Mouse (Mus musculus): ENCODE results near the gene Olfr787. TPM values are rescaled to one million over a fixed set of nuclear protein-coding genes. Genes with fewer than 3 reads are reported as not detected.

Gene Olfr787
- polyA plus RNA-seq, 1 experiment, result not detected

GRCm38 (mm10) chr10:129498192-129498591, 36.5 kb downstream of the Olfr787 start, which contains the start of gene Olfr790:
Gene Olfr790, plus strand, starts transcription at chr10:129498492.
- DNase-seq (ENCODE audit: low read depth in 1 of 2, low spot score in 2 of 2), result no peak
- H3K4me1 ChIP-seq (ENCODE audit: control insufficient read depth, insufficient read depth, insufficient read length), result no peaks in the 10 kb centered on the region
- TF ChIP-seq POLR2A (IDR thresholded peaks at IDR 0.05; ENCODE audit: low read depth, low read length), result no peak
- TF ChIP-seq CTCF (IDR thresholded peaks at IDR 0.05; ENCODE audit: extremely low read depth, insufficient read depth, insufficient read length, insufficient replicate concordance), result no peak
- no peaks in the 10 kb centered on the region for H3K27me3 ChIP-seq (ENCODE audit: control insufficient read depth, insufficient read depth, low read length)
- H3K4me3 ChIP-seq (ENCODE audit: extremely low read depth, insufficient read depth, insufficient read length), result no peak within 1 kb of the TSS
- no peak within 1 kb of the TSS for H3K27ac ChIP-seq (ENCODE audit: insufficient read depth, low read length)
- no peaks in the 10 kb centered on the region for H3K36me3 ChIP-seq (ENCODE audit: control insufficient read depth, insufficient read depth, low read length)

Other genes starting within 250 kb of the Olfr787 start
- not detected in 2 replicates for gene Olfr774, start 225.7 kb upstream of the Olfr787 start, polyA plus RNA-seq (2012; rRNA removed)
- gene Olfr775, start 213.4 kb upstream of the Olfr787 start, polyA plus RNA-seq (2012; rRNA removed), result not detected in 2 replicates
- not detected in 2 replicates for gene Olfr776, start 202.7 kb upstream of the Olfr787 start, polyA plus RNA-seq (2012; rRNA removed)
- gene Olfr777, start 190.4 kb upstream of the Olfr787 start, polyA plus RNA-seq (2012; rRNA removed), result not detected in 2 replicates
- gene Olfr780, start 143.7 kb upstream of the Olfr787 start, polyA plus RNA-seq (2012; rRNA removed), result not detected in 2 replicates
- gene Olfr781, start 133.0 kb upstream of the Olfr787 start, polyA plus RNA-seq (2012; rRNA removed), result not detected in 2 replicates
- gene Olfr782, start 113.0 kb upstream of the Olfr787 start, polyA plus RNA-seq (2012; rRNA removed), result not detected in 2 replicates
- gene Olfr784, start 77.8 kb upstream of the Olfr787 start, polyA plus RNA-seq (2012; rRNA removed), result not detected in 2 replicates
- gene Olfr785, start 56.4 kb upstream of the Olfr787 start, polyA plus RNA-seq (2012; rRNA removed), result not detected in 2 replicates
- not detected in 2 replicates for gene Olfr786, start 34.6 kb upstream of the Olfr787 start, polyA plus RNA-seq (2012; rRNA removed)
- gene Olfr788, start 9.1 kb downstream of the Olfr787 start, polyA plus RNA-seq (2012; rRNA removed), result not detected in 2 replicates
- not detected in 2 replicates for gene Olfr789, start 22.9 kb downstream of the Olfr787 start, polyA plus RNA-seq (2012; rRNA removed)
- gene Olfr790, start 36.6 kb downstream of the Olfr787 start, polyA plus RNA-seq (2012; rRNA removed), result not detected in 2 replicates
- not detected in 2 replicates for gene Olfr791, start 59.9 kb downstream of the Olfr787 start, polyA plus RNA-seq (2012; rRNA removed)
- gene Olfr792, start 77.3 kb downstream of the Olfr787 start, polyA plus RNA-seq (2012; rRNA removed), result not detected in 2 replicates
- not detected in 2 replicates for gene Olfr794, start 105.8 kb downstream of the Olfr787 start, polyA plus RNA-seq (2012; rRNA removed)
- not detected in 2 replicates for gene Olfr796, start 150.7 kb downstream of the Olfr787 start, polyA plus RNA-seq (2012; rRNA removed)
- not detected in 2 replicates for gene Olfr798, start 166.1 kb downstream of the Olfr787 start, polyA plus RNA-seq (2012; rRNA removed)
- gene Olfr799, start 175.6 kb downstream of the Olfr787 start, polyA plus RNA-seq (2012; rRNA removed), result not detected in 2 replicates
- gene Olfr800, start 195.8 kb downstream of the Olfr787 start, polyA plus RNA-seq (2012; rRNA removed), result not detected in 2 replicates
- not detected in 2 replicates for gene Olfr801, start 212.0 kb downstream of the Olfr787 start, polyA plus RNA-seq (2012; rRNA removed)
- gene Olfr802, start 226.3 kb downstream of the Olfr787 start, polyA plus RNA-seq (2012; rRNA removed), result not detected in 2 replicates
- gene Olfr803, start 232.4 kb downstream of the Olfr787 start, polyA plus RNA-seq (2012; rRNA removed), result not detected in 2 replicates
- not detected in 2 replicates for gene Olfr804, start 241.3 kb downstream of the Olfr787 start, polyA plus RNA-seq (2012; rRNA removed)

Measured in spleen, adult 2 months (tissue).